Mouse (Mus musculus) liver, adult (tissue): Measurements from ENCODE around the gene Rln1.

Source experiments
- GATA4 ChIP-seq: IDR thresholded peaks from 2 replicates; pipeline ENCODE4 v1.6.1; 2014; ENCODE audit warnings: mild to moderate bottlenecking, low read length; ENCODE audit not compliant: insufficient replicate concordance

The Rln1 gene

GRCm38 (mm10) chr19:29285451-29285869 is 49.0 kb downstream of the Rln1 start:
- TF ChIP-seq GATA4: no peak
